Mouse (Mus musculus) heart, postnatal 36 days (tissue): ENCODE results near the gene Rbbp8nl. TPM values are rescaled to one million over a fixed set of nuclear protein-coding genes. Genes with fewer than 3 reads are reported as not detected.
A peak's percentile ranks its signal among the peaks of the same experiment; 100 is the strongest.

Source experiments
- DNase-seq, 2 experiments: peaks; one replicate each; pipeline ENCODE4 v3.0.0; 2021 to 2022
- intact Hi-C: fragments of 180-260 bp; cut with DNase I; formaldehyde crosslinking; loops from one replicate; pipeline ENCODE4 v1.15.1; 2025
- total RNA-seq, 2 experiments: library from RNA; stranded (reverse); gene quantifications; 2 replicates each; pipeline ENCODE4 v1.2.3; 2021

Gene Rbbp8nl
- not detected for total RNA-seq

- DNase-seq: no peak
- intact Hi-C loops: no loop called here
These were observed at the start of gene Rbbp8nl for GRCm38 (mm10) chr2:180289440-180290108. Rbbp8nl (minus strand) TSS chr2:180289879.

GRCm38 (mm10) chr2:180334551-180334986 is 44.9 kb upstream of the Rbbp8nl start, which contains the start of gene Gata5:
Gata5 (minus strand) TSS chr2:180334699.
- intact Hi-C loops: no loop called here
- peak in 1 of 2 experiments; percentile 22 for DNase-seq

- intact Hi-C loops: no loop called here
- no peak for DNase-seq
These were observed 44.3 kb upstream of the Rbbp8nl start for GRCm38 (mm10) chr2:180333778-180334550.

GRCm38 (mm10) chr2:180329466-180329865 is 39.8 kb upstream of the Rbbp8nl start:
- DNase-seq: no peak
- intact Hi-C loops: no loop called here

GRCm38 (mm10) chr2:180322674-180323355 is 33.1 kb upstream of the Rbbp8nl start:
- intact Hi-C loops: no loop called here
- no peak for DNase-seq

GRCm38 (mm10) chr2:180320216-180320615 is 30.5 kb upstream of the Rbbp8nl start:
- intact Hi-C loops: no loop called here

GRCm38 (mm10) chr2:180317591-180317990 is 27.9 kb upstream of the Rbbp8nl start:
- DNase-seq: no peak
- intact Hi-C loops: no loop called here

More at GRCm38 (mm10) chr2:180320216-180320615, 30.5 kb upstream of the Rbbp8nl start:
- no peak for DNase-seq

- intact Hi-C loops: no loop called here
- DNase-seq: no peak
These were observed 24.6 kb upstream of the Rbbp8nl start for GRCm38 (mm10) chr2:180314292-180314691.

- DNase-seq: peak; percentile 31 to 47
- intact Hi-C loops: no loop called here
These were observed 21.5 kb upstream of the Rbbp8nl start for GRCm38 (mm10) chr2:180311147-180311546.

- intact Hi-C loops: no loop called here
- DNase-seq: no peak
These were observed 18.0 kb upstream of the Rbbp8nl start for GRCm38 (mm10) chr2:180307680-180308079.

GRCm38 (mm10) chr2:180306423-180307168 is 16.9 kb upstream of the Rbbp8nl start:
- intact Hi-C loops: no loop called here
- DNase-seq: peak; percentile 53 to 66

- intact Hi-C loops: no loop called here
- DNase-seq: no peak
These were observed 16.3 kb upstream of the Rbbp8nl start for GRCm38 (mm10) chr2:180306009-180306408.

- DNase-seq: no peak
- intact Hi-C loops: no loop called here
These were observed 15.8 kb upstream of the Rbbp8nl start for GRCm38 (mm10) chr2:180305490-180305889.

GRCm38 (mm10) chr2:180304554-180304953 is 14.9 kb upstream of the Rbbp8nl start:
- intact Hi-C loops: no loop called here
- no peak for DNase-seq

GRCm38 (mm10) chr2:180303468-180303867 is 13.8 kb upstream of the Rbbp8nl start:
- no peak for DNase-seq
- intact Hi-C loops: no loop called here

GRCm38 (mm10) chr2:180302201-180302600 is 12.5 kb upstream of the Rbbp8nl start:
- intact Hi-C loops: no loop called here
- no peak for DNase-seq

GRCm38 (mm10) chr2:180300771-180301170 is 11.1 kb upstream of the Rbbp8nl start:
- intact Hi-C loops: no loop called here
- DNase-seq: no peak

GRCm38 (mm10) chr2:180300252-180300651 is 10.6 kb upstream of the Rbbp8nl start:
- intact Hi-C loops: no loop called here
- DNase-seq: no peak

- no peak for DNase-seq
- intact Hi-C loops: no loop called here
These were observed 3.2 kb upstream of the Rbbp8nl start for GRCm38 (mm10) chr2:180292906-180293305.

- DNase-seq: peak in 1 of 2 experiments; percentile 24
- intact Hi-C loops: no loop called here
These were observed 2.3 kb upstream of the Rbbp8nl start for GRCm38 (mm10) chr2:180292026-180292425.

GRCm38 (mm10) chr2:180291566-180291965 is 1.9 kb upstream of the Rbbp8nl start:
- no peak for DNase-seq
- intact Hi-C loops: no loop called here
